Mouse (Mus musculus) stomach, postnatal 0 days (tissue): ENCODE results near the gene Mcm3ap. TPM values are rescaled to one million over a fixed set of nuclear protein-coding genes. Genes with fewer than 3 reads are reported as not detected.

Source experiments
- ATAC-seq: fragments of 200-750 bp; cut with Nextera tagmentation; 2 replicates; pipeline ENCODE4 v1.8.0; 2017; ENCODE audit not compliant: low FRiP score, low TSS enrichment
- DNase-seq: peaks from one replicate; pipeline ENCODE4 v3.0.0-alpha.2; 2016; ENCODE audit warnings: low spot score
- H3K27ac ChIP-seq: fragments of 300-500 bp; sonication (generic); replicated peaks from 2 replicates; pipeline ENCODE4 v1.5.1; 2014; ENCODE audit warnings: mild to moderate bottlenecking, control low read depth
- H3K27me3 ChIP-seq: fragments of 300-500 bp; sonication (generic); 2 replicates; pipeline ENCODE4 v1.6.1; 2014; ENCODE audit warnings: low read length; ENCODE audit not compliant: control insufficient read depth, insufficient read depth
- H3K36me3 ChIP-seq: fragments of 300-500 bp; sonication (generic); 2 replicates; pipeline ENCODE4 v1.6.1; 2014; ENCODE audit warnings: low read length, mixed read lengths; ENCODE audit not compliant: control insufficient read depth, insufficient read depth
- H3K4me1 ChIP-seq: fragments of 300-500 bp; sonication (generic); replicated peaks from 2 replicates; pipeline ENCODE4 v1.6.1; 2014; ENCODE audit warnings: antibody characterized with exemption; ENCODE audit not compliant: control insufficient read depth, insufficient read depth
- H3K4me2 ChIP-seq: fragments of 300-500 bp; sonication (generic); replicated peaks from 2 replicates; pipeline ENCODE4 v1.6.1; 2014; ENCODE audit warnings: low read depth, mild to moderate bottlenecking, control low read depth, moderate library complexity
- H3K4me3 ChIP-seq: fragments of 300-500 bp; sonication (generic); 2 replicates; pipeline ENCODE4 v1.5.1; 2014; ENCODE audit warnings: low read depth, low read length, control low read depth
- H3K9ac ChIP-seq: fragments of 300-500 bp; sonication (generic); 2 replicates; pipeline ENCODE4 v1.6.1; 2014; ENCODE audit warnings: mild to moderate bottlenecking, low read length, control low read depth, mixed read lengths
- H3K9me3 ChIP-seq: fragments of 300-500 bp; sonication (generic); 2 replicates; pipeline ENCODE4 v1.6.1; 2016; ENCODE audit warnings: low read length; ENCODE audit not compliant: control insufficient read depth
- CTCF ChIP-seq: IDR thresholded peaks from 2 replicates; pipeline ENCODE4 v1.5.1; 2016; ENCODE audit warnings: antibody characterized with exemption, low read depth, mild to moderate bottlenecking, moderate library complexity
- EP300 ChIP-seq: optimal IDR thresholded peaks from 2 replicates; pipeline ENCODE3; 2016; ENCODE audit warnings: antibody characterized with exemption
- WGBS: fragments of 180-500 bp; shearing (Covaris S2); extraction: QIAGEN DNeasy Blood & Tissue Kit; methylation state at CpG from one replicate; pipeline ENCODE4 v1.1.7; 2014; 5-methylcytosine and 5-hydroxymethylcytosine counted together
- polyA plus RNA-seq: library from polyadenylated mRNA; unstranded; fragments of >200 nt; fragmentation: Nextera tagmentation; extraction: Ambion mirVana; gene quantifications from 2 replicates; pipeline ENCODE4 v1.2.1, GENCODE M21; 2015

Gene Mcm3ap
- polyA plus RNA-seq, 1 experiment from 2014 or later, result 22.7 TPM

DNA sequence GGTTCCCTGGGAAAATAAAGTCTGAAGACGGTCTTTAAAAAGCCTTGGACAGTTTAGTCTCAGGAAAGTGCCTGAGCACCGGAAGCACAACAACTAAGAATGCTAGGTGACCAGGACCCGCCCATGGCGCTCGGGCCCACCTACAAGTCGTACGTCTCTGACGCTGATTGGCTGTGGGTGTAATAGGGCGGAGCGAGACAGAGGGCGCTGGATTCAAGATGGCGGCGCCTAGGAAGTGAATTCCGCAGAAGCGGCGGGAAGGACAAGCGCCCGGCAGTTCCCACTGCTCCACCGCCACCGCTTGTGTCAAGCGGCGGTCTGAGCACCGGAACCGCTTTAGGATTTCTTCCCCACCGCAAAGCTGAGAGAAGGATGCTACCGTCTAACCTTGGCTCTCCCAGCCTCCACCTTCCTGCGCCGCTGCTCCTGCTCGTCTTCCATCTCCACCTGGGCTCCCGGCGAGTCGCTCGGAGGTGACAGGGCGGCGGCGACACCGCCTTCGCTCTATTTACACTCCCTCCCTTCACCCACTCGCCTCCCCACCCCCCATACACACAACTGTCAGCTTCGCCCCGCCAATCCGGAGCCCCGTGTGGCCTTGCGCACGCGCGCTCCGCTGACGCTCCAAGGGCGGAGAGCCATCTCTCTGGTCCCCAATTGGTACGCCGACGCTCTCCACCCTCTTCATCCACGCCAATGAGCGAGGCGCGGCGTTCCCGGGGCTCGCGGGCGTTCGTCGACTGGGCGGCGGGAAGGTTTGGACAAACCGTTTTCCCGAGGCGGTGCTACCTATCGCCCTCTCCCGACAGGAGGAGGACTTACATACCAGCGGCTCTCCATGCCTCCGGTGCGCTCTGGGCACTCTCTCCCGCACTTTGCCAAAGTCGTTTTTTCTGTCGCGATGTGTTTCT is 26.3 kb upstream of the Mcm3ap start, which contains the start of gene Pcnt:
Pcnt (minus strand) TSS at position 609 of the 911 bp plus-strand sequence.
- ATAC-seq, result peak; percentile 99
- H3K9ac ChIP-seq, result peak within 1 kb of the TSS; percentile 86
- H3K27me3 ChIP-seq, result no peaks in the 10 kb centered on the region
- no peaks in the 10 kb centered on the region for H3K36me3 ChIP-seq
- H3K9me3 ChIP-seq, result no peaks in the 10 kb centered on the region
- 0 out of 2 replicates have a peak, but pooled peaks cover 2% of the 10 kb centered on the region for H3K4me1 ChIP-seq
- H3K27ac ChIP-seq, result peak within 1 kb of the TSS; percentile 99
- TF ChIP-seq CTCF (peak; percentile 87), EP300 (no peak)
- H3K4me3 ChIP-seq, result peak within 1 kb of the TSS; percentile 89
- H3K4me2 ChIP-seq, result peak within 1 kb of the TSS; percentile 74
- peak; percentile 98 for DNase-seq
- WGBS, result under 1% methylated on average over 77 of the region's 78 CpGs

DNA sequence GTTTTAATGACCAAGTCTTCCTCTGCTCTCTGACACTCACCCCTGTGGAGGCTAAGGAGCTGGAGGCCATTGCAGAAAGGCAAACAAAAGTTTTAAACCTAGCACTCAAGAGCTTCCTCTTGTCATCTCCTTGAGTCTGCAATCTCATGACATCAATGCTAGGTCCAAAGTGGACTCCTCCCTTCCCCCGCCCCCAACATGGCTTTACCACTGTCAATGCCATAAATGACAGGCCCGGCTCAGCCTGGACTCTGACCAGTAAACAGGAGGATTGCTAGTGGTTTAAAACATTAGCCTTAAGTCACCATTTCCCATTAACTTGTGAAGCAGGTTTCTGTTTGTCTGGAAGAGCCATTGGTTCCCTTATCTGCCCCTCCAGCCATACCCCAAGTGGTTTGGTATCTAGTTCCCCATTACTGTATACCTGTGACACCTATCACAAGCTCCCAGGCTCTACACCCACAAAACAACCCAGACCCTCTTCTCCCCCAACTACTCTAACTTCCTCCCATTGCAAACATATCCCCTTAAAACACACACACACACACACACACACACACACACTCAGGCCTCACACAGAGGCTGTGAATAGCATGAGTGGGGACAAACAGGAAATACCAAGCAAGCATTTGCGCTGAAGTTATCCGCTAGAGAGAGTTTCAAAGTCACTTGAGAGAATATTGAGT is 22.6 kb upstream of the Mcm3ap start:
- Histone ChIP-seq H3K27ac (no peak overlapping the region), H3K9ac (no peak overlapping the region), H3K4me2 (no peak overlapping the region), H3K36me3 (no peaks in the 10 kb centered on the region), H3K4me1 (0 out of 2 replicates have a peak, but pooled peaks cover 2% of the 10 kb centered on the region), H3K27me3 (no peaks in the 10 kb centered on the region), H3K4me3 (no peak overlapping the region), H3K9me3 (no peaks in the 10 kb centered on the region)
- TF ChIP-seq EP300 (no peak), CTCF (no peak)
- DNase-seq (no peak), ATAC-seq (no peak)
- WGBS, result 73% methylated on average over 4 of the region's 4 CpGs

DNA sequence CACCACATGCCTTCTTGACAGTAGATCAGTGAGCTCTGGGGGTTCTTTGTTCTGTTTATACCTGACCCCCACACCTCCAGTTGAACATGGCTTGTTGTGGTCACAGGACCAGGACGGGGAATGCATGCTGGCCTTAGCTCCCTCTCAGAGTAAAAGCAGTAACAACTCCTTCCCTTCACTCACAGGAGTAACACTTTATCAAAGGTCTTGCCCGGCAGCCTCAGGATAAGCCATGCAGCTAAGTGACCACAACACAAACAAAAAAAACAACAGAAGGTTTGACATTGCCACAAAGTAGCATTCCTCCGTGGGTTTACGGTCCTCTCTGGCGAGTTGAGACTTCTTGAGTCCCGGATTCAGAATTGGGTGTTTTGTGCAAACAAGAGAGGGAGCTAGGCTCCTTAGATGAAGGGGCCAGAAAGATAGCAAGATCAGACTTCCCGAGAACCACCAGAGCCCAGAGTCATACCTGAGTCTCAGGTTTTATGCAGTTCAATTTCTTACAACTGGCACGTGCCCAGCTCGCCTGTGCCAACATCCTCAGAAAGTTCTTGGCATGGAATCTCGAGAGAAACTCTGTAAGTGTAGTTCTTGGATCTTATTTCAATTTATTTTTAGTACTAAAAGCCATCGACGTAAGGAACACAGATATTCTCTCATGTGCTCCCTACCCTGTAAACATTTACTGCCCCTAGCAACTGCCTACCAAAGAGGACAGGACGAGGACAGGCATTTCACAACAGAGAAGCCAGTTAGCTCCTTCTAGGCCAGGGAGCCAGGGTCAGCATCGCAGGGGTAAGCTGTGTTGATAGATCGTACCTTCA is 21.1 kb upstream of the Mcm3ap start:
- ATAC-seq (no peak), DNase-seq (no peak)
- Histone ChIP-seq H3K9ac (no peak overlapping the region), H3K9me3 (no peaks in the 10 kb centered on the region), H3K4me3 (no peak overlapping the region), H3K27ac (peak overlapping the region; percentile 40; the same call in 1 of the 2 replicates), H3K4me1 (0 out of 2 replicates have a peak, but pooled peaks cover 2% of the 10 kb centered on the region), H3K36me3 (no peaks in the 10 kb centered on the region), H3K27me3 (no peaks in the 10 kb centered on the region), H3K4me2 (no peak overlapping the region)
- WGBS, result 56% methylated on average over 15 of the region's 15 CpGs
- TF ChIP-seq CTCF (no peak), EP300 (no peak)

GRCm38 (mm10) chr10:76448851-76449250 is 19.9 kb upstream of the Mcm3ap start, which contains the start of gene 2610028H24Rik:
TSS of gene 2610028H24Rik (plus strand) at chr10:76449081.
- WGBS, result 65% methylated on average over 5 of the region's 5 CpGs
- no peak for TF ChIP-seq EP300
- no peak for TF ChIP-seq CTCF

GRCm38 (mm10) chr10:76455289-76455688 is 13.4 kb upstream of the Mcm3ap start:
- Histone ChIP-seq H3K9me3 (no peaks in the 10 kb centered on the region), H3K27ac (no peak overlapping the region), H3K4me3 (no peak overlapping the region), H3K27me3 (no peaks in the 10 kb centered on the region), H3K4me1 (no peaks in the 10 kb centered on the region), H3K4me2 (no peak overlapping the region), H3K9ac (no peak overlapping the region), H3K36me3 (no peaks in the 10 kb centered on the region)
- WGBS, result 59% methylated on average over 4 of the region's 5 CpGs
- TF ChIP-seq CTCF, result peak; percentile 85
- TF ChIP-seq EP300, result no peak
- ATAC-seq, result 0 out of 2 replicates have a peak, but pooled peaks have one; percentile 35
- DNase-seq, result peak; percentile 65

More at GRCm38 (mm10) chr10:76448851-76449250, 19.9 kb upstream of the Mcm3ap start, which contains the start of gene 2610028H24Rik:
- Histone ChIP-seq H3K27me3 (no peaks in the 10 kb centered on the region), H3K9ac (no peak within 1 kb of the TSS), H3K27ac (peak within 1 kb of the TSS; percentile 40; the same call in 1 of the 2 replicates), H3K4me1 (0 out of 2 replicates have a peak, but pooled peaks cover 2% of the 10 kb centered on the region), H3K36me3 (no peaks in the 10 kb centered on the region), H3K4me2 (no peak within 1 kb of the TSS), H3K9me3 (no peaks in the 10 kb centered on the region), H3K4me3 (no peak within 1 kb of the TSS)
- DNase-seq, result no peak
- ATAC-seq, result no peak
